Mouse (Mus musculus) hindbrain, embryonic 14.5 days (tissue): ENCODE results near the gene Pdzd2. TPM values are rescaled to one million over a fixed set of nuclear protein-coding genes. Genes with fewer than 3 reads are reported as not detected.

ENCODE experiments used
- ATAC-seq: fragments of 200-750 bp; cut with Nextera tagmentation; 2 replicates; pipeline ENCODE4 v1.8.0; 2017; ENCODE audit warnings: moderate number of reproducible peaks, mild to moderate bottlenecking, moderate TSS enrichment, moderate library complexity; ENCODE audit not compliant: low FRiP score
- DNase-seq: peaks from one replicate; pipeline ENCODE4 v3.0.0-alpha.2; 2015; ENCODE audit warnings: low spot score
- H3K27ac ChIP-seq: fragments of 300-500 bp; sonication (generic); 2 replicates; pipeline ENCODE4 v1.5.1; 2014; ENCODE audit warnings: mild to moderate bottlenecking, moderate library complexity
- H3K27me3 ChIP-seq: fragments of 300-500 bp; sonication (generic); 2 replicates; pipeline ENCODE4 v1.6.1; 2014; ENCODE audit warnings: mild to moderate bottlenecking, low read length, mixed read lengths; ENCODE audit not compliant: control insufficient read depth, insufficient read depth
- H3K36me3 ChIP-seq: fragments of 300-500 bp; sonication (generic); replicated peaks from 2 replicates; pipeline ENCODE4 v1.6.1; 2014; ENCODE audit not compliant: control insufficient read depth, insufficient read depth
- H3K4me1 ChIP-seq: fragments of 300-500 bp; sonication (generic); replicated peaks from 2 replicates; pipeline ENCODE4 v1.6.1; 2014; ENCODE audit warnings: antibody characterized with exemption, low read length, mixed read lengths; ENCODE audit not compliant: control insufficient read depth, insufficient read depth
- H3K4me2 ChIP-seq: fragments of 300-500 bp; sonication (generic); replicated peaks from 2 replicates; pipeline ENCODE4 v1.6.1; 2014; ENCODE audit warnings: mild to moderate bottlenecking, moderate library complexity
- H3K4me3 ChIP-seq: fragments of 300-500 bp; sonication (generic); replicated peaks from 2 replicates; pipeline ENCODE4 v1.5.1; 2014; ENCODE audit warnings: mild to moderate bottlenecking, low read length
- H3K9ac ChIP-seq: fragments of 300-500 bp; sonication (generic); 2 replicates; pipeline ENCODE4 v1.6.1; 2014
- H3K9me3 ChIP-seq: fragments of 300-500 bp; sonication (generic); 2 replicates; pipeline ENCODE4 v1.6.1; 2016; ENCODE audit warnings: low read length; ENCODE audit not compliant: control insufficient read depth
- WGBS: fragments of 180-500 bp; shearing (Covaris S2); extraction: QIAGEN DNeasy Blood & Tissue Kit; methylation state at CpG from one replicate; pipeline ENCODE4 v1.1.7; 2014; 5-methylcytosine and 5-hydroxymethylcytosine counted together
- polyA plus RNA-seq: library from polyadenylated mRNA; unstranded; fragments of >200 nt; fragmentation: Nextera tagmentation; extraction: Ambion mirVana; gene quantifications from 2 replicates; pipeline ENCODE4 v1.2.1, GENCODE M21; 2014

Gene Pdzd2
- polyA plus RNA-seq, 1 experiment from 2014 or later, result 15.5 TPM

DNA sequence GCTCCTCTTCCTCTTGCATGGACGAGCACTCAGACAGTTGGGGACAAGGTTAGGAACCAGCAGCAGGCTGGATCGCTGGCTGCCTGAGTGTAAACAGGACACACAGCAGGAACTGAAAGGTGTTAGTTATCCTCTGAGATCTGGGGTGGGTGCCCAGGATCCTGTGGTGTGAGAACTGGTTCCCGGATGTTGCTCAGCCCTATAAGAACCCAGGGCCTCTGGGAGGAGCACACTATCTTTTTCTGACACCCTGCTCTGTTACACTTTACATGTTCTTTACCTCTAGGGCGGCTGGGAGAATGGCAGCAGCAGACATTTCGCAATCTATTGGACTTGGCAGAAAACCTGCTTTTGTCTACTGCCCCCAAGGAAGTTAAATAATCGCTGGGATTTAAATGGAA, 300.4 kb downstream of the Pdzd2 start:
- no peaks in the 10 kb centered on the region for H3K36me3 ChIP-seq
- ATAC-seq (no peak), DNase-seq (no peak)
- WGBS, result 55% methylated on average over 6 of the region's 6 CpGs
- no peaks in the 10 kb centered on the region for H3K4me1 ChIP-seq
- H3K9me3 ChIP-seq, result no peaks in the 10 kb centered on the region
- no peak overlapping the region for H3K4me2 ChIP-seq
- H3K27me3 ChIP-seq, result no peaks in the 10 kb centered on the region
- H3K9ac ChIP-seq, result no peak overlapping the region
- no peak overlapping the region for H3K4me3 ChIP-seq
- no peak overlapping the region for H3K27ac ChIP-seq

DNA sequence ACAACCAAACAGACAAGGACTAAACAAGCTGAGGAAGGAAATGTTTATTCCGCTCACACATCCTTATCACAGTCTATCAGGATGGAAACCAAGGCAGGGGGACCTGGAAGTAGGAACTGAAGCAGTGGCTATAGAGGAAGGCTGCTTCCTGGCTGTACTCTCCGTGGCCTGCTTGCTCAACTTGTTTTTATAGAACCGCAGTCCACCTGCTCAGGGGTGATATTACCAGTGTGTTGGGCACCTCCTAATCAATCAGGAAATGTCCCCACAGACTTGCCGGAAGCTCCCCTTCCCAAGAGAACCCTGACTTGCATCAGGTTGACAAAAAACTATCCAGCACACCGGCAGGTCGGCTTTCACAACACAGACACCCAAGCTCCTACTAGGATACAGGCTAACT, 301.0 kb downstream of the Pdzd2 start:
- no peaks in the 10 kb centered on the region for H3K9me3 ChIP-seq
- no peaks in the 10 kb centered on the region for H3K27me3 ChIP-seq
- 89% methylated on average over 6 of the region's 6 CpGs for WGBS
- no peaks in the 10 kb centered on the region for H3K36me3 ChIP-seq
- no peaks in the 10 kb centered on the region for H3K4me1 ChIP-seq
- no peak overlapping the region for H3K27ac ChIP-seq
- no peak overlapping the region for H3K4me2 ChIP-seq
- H3K9ac ChIP-seq, result no peak overlapping the region
- DNase-seq, result no peak
- no peak for ATAC-seq
- H3K4me3 ChIP-seq, result no peak overlapping the region

DNA sequence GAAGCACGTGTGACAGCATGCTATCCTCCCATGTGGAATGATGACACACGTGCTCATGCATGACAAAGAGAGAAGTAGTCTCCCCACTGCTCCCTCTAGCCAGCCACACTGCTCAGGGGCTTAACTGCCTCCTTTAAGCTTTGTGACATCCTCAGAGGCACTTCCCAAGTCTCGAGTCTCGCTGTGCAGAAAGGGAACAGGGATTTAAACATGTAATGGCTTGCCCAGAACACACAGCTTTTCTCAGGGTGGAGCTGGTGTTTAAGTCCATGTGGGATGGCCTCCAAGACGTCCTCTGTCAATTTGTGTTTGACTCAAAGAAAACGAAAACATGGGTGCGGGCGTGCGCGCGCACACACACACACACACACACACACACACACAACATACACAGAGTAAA, 301.6 kb downstream of the Pdzd2 start:
- DNase-seq (no peak), ATAC-seq (no peak)
- WGBS, result 80% methylated on average over 11 of the region's 11 CpGs

DNA sequence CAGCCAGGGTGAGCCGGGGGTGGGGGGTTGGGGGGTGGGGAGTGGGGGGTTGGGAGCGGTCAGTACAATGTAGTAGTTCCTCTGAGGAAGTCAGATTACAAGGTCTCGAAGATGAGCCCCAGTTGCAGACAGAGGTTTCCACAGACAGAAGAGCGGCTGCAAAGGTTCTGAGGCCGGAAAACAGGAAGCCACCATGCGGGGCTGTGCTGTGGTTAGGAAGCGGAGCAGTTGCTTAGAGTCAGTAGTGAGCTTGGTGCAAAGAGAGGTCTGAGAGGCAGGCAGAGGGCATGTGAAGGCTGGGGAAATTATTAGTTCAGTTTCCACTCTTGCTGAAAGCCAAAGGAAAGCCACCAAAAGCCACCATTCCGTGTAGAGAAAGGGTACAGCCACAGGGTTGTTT, 303.8 kb downstream of the Pdzd2 start:
- no peaks in the 10 kb centered on the region for H3K9me3 ChIP-seq
- no peak overlapping the region for H3K4me2 ChIP-seq
- H3K27me3 ChIP-seq, result no peaks in the 10 kb centered on the region
- H3K9ac ChIP-seq, result no peak overlapping the region
- ATAC-seq, result no peak
- 81% methylated on average over 8 of the region's 8 CpGs for WGBS
- no peaks in the 10 kb centered on the region for H3K4me1 ChIP-seq
- H3K27ac ChIP-seq, result no peak overlapping the region
- no peaks in the 10 kb centered on the region for H3K36me3 ChIP-seq
- no peak overlapping the region for H3K4me3 ChIP-seq
- DNase-seq, result no peak

More for the DNA sequence above, 301.6 kb downstream of the Pdzd2 start:
- Histone ChIP-seq H3K27me3 (no peaks in the 10 kb centered on the region), H3K4me1 (no peaks in the 10 kb centered on the region), H3K4me2 (no peak overlapping the region), H3K27ac (no peak overlapping the region), H3K9me3 (no peaks in the 10 kb centered on the region), H3K4me3 (no peak overlapping the region), H3K36me3 (no peaks in the 10 kb centered on the region), H3K9ac (no peak overlapping the region)

DNA sequence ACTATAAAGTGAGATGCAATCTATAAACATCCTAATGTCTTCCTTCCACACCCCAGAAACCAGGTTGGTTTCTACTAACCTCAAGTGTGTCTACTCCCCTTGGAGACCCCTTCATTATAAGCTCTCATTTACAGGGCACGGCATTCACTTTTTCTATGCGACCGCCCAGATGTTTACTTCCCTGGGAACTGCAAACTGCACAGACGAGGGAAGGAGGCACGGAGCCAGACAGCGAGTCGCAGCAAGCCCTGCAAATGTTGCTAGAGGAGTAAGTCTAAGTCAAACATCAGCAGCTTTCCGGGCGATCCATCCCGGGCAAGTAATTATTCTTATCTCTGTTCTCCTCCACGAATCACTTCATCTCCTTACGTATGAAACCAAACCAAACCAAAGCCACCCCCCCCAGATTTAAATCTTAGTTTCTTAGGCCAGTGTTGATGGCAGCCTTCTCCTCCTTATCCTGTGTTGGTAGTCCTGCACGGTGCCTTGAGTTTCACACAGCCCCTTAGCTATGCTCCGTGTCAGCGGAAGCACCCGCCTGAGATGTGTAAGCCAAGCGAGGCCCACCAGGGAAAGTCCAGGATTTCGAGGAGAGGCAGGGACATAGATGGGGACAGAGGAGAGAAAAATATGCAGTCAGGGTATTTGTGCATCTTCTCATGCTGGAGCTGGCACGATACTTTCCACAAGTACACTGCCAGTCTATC, 305.7 kb downstream of the Pdzd2 start:
- ATAC-seq (no peak), DNase-seq (no peak)
- Histone ChIP-seq H3K9ac (no peak overlapping the region), H3K9me3 (no peaks in the 10 kb centered on the region), H3K27me3 (no peaks in the 10 kb centered on the region), H3K4me2 (no peak overlapping the region), H3K4me3 (no peak overlapping the region), H3K36me3 (no peaks in the 10 kb centered on the region), H3K27ac (no peak overlapping the region), H3K4me1 (no peaks in the 10 kb centered on the region)
- WGBS, result 79% methylated on average over 19 of the region's 19 CpGs

DNA sequence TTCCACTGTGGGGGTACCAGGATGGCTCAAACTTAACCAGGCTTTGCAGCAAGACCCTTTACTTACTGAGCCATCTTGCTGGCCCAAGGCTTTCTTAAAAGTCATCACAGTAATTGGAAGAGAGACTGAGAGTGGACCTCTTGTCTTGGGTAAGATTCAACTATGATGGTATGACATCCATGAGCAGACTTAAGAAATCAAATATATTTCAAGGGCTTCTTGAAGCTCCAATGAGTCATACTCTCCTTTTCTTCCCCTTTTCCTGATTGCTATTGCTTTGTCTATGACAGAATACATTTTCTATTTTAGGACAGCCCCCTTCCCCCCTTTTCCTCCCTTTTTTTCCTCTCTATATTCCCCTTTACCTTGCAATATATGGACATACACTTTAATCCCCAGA, 306.8 kb downstream of the Pdzd2 start:
- ATAC-seq, result no peak
- no peak overlapping the region for H3K9ac ChIP-seq

DNA sequence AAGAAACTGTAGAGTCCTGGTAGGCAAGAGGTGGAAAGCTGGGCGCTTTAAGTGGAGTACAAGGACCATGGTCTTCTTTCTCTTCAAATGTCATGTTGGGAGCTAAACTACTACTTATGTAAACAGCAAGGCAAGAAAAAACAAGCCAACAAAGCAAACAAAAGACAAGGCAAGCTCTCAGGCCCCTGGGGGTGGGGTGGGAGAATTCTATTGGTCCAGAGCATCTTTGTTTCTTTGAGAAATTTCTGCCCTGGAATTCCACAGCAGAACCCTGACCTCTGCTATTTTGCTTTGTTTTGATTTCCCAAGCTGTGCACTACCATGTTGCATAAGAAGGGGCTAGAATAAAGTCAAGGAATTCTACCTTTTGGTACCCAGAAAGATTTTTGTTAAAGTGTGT, 307.4 kb downstream of the Pdzd2 start:
- ATAC-seq, result no peak

More for the DNA sequence above, 306.8 kb downstream of the Pdzd2 start:
- H3K4me3 ChIP-seq, result no peak overlapping the region
- H3K27ac ChIP-seq, result no peak overlapping the region
- H3K9me3 ChIP-seq, result no peaks in the 10 kb centered on the region
- no peaks in the 10 kb centered on the region for H3K4me1 ChIP-seq
- no peaks in the 10 kb centered on the region for H3K27me3 ChIP-seq
- H3K36me3 ChIP-seq, result no peaks in the 10 kb centered on the region
- DNase-seq, result no peak
- no peak overlapping the region for H3K4me2 ChIP-seq

DNA sequence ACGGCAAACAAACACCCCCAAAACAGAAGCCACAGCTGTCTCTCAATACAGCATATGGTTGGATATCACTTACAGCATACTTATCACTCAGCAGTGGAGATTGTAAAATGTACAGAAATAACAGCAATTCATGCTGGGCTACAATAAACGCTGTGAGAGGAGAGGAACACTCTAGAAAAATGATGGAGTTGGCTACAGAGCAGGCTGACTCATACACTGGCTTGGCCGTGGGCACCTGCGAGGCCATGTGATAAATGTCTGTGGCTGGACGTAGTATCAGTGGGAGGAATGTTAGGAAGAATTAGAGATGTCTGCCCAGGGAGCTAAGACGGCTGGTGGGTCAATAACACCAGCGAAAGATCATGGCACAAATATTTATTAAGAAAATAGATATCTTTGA, 308.0 kb downstream of the Pdzd2 start:
- no peaks in the 10 kb centered on the region for H3K27me3 ChIP-seq
- H3K4me2 ChIP-seq, result no peak overlapping the region
- H3K9me3 ChIP-seq, result no peaks in the 10 kb centered on the region
- WGBS, result 86% methylated on average over 7 of the region's 7 CpGs
- no peak overlapping the region for H3K4me3 ChIP-seq
- no peak overlapping the region for H3K9ac ChIP-seq
- H3K27ac ChIP-seq, result no peak overlapping the region
- DNase-seq (no peak), ATAC-seq (no peak)
- H3K36me3 ChIP-seq, result no peaks in the 10 kb centered on the region
- no peaks in the 10 kb centered on the region for H3K4me1 ChIP-seq

More for the DNA sequence above, 307.4 kb downstream of the Pdzd2 start:
- H3K4me2 ChIP-seq, result no peak overlapping the region
- H3K9me3 ChIP-seq, result no peaks in the 10 kb centered on the region
- no peak overlapping the region for H3K4me3 ChIP-seq
- no peak overlapping the region for H3K9ac ChIP-seq
- DNase-seq, result no peak
- H3K4me1 ChIP-seq, result no peaks in the 10 kb centered on the region
- H3K27me3 ChIP-seq, result no peaks in the 10 kb centered on the region
- WGBS, result 82% methylated on average over 1 of the region's 1 CpGs
- H3K27ac ChIP-seq, result no peak overlapping the region
- no peaks in the 10 kb centered on the region for H3K36me3 ChIP-seq

DNA sequence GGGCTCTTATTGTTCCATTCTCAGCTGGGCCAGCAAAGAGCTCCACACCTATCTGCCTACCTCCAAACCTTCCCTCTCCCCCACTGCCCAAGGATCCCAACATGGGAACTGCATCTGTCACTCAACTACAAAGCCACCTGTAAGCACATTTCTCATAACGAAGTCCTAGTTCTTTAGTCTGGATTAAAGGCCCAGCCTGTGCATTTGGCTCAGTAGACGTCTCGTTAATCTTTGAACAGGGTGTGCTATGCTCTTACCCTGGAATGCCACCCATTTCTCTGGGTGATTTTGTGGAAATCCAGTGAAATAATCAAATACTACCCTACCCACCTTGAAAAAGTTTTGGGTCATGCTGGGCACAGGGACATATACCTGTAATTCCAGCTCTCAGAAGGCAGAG, 308.5 kb downstream of the Pdzd2 start:
- Histone ChIP-seq H3K4me2 (no peak overlapping the region), H3K27ac (no peak overlapping the region), H3K4me1 (no peaks in the 10 kb centered on the region), H3K36me3 (no peaks in the 10 kb centered on the region), H3K27me3 (no peaks in the 10 kb centered on the region), H3K9ac (no peak overlapping the region), H3K9me3 (no peaks in the 10 kb centered on the region), H3K4me3 (no peak overlapping the region)
- 83% methylated on average over 3 of the region's 3 CpGs for WGBS
- no peak for DNase-seq
- no peak for ATAC-seq

DNA sequence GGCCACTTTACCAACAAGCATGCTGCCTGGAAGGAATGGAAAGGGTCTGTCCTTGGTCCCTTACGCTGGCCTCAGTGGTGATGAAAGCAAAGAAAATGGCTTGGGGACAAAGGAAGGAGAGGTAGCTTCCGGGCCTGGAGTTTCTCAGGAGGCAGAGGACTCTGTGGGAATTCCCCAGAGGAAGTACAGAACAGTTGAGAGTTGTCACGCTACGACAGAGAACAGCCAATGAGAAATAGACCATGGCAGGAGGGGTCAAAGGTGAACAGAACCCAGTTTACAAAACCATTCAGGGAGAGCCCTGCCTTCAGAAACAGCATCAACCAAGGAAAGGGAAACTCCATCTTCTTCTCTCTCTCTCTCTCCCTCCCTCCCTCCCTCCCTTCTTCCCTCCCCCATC, 309.1 kb downstream of the Pdzd2 start:
- Histone ChIP-seq H3K4me1 (no peaks in the 10 kb centered on the region), H3K9ac (no peak overlapping the region), H3K36me3 (no peaks in the 10 kb centered on the region), H3K27ac (no peak overlapping the region), H3K4me3 (no peak overlapping the region), H3K27me3 (no peaks in the 10 kb centered on the region), H3K4me2 (no peak overlapping the region), H3K9me3 (no peaks in the 10 kb centered on the region)
- 40% methylated on average over 4 of the region's 4 CpGs for WGBS
- DNase-seq, result no peak
- ATAC-seq, result no peak
